Mouse (Mus musculus): ENCODE measurements around the gene Ghrh.
"Not testable (repeated sequence)": the region's sequence is repeated elsewhere in the genome, so short reads cannot be mapped to it uniquely, and the experiment has no call there.

Ghrh gene

GRCm38 (mm10) chr2:157347361-157348159, at the start of gene Ghrh:
Gene Ghrh (minus strand): TSS chr2:157347506.
- DNase-seq (ENCODE audit: inconsistent ontology term) = peak; percentile 87

- DNase-seq (ENCODE audit: inconsistent ontology term) = no peak
These were observed 48.7 kb upstream of the Ghrh start for GRCm38 (mm10) chr2:157395960-157396359.

- no peak for DNase-seq (ENCODE audit: inconsistent ontology term)
These were observed 48.1 kb upstream of the Ghrh start for GRCm38 (mm10) chr2:157395371-157395770.

- no peak for DNase-seq (ENCODE audit: inconsistent ontology term)
These were observed 47.6 kb upstream of the Ghrh start for GRCm38 (mm10) chr2:157394868-157395267.

GRCm38 (mm10) chr2:157393549-157393948, 46.2 kb upstream of the Ghrh start:
- DNase-seq (ENCODE audit: inconsistent ontology term) = no peak

- DNase-seq (ENCODE audit: inconsistent ontology term) = peak; percentile 17
These were observed 45.0 kb upstream of the Ghrh start for GRCm38 (mm10) chr2:157392331-157392730.

GRCm38 (mm10) chr2:157389591-157389921, 42.2 kb upstream of the Ghrh start:
- DNase-seq (ENCODE audit: inconsistent ontology term) = no peak

- not testable (repeated sequence) for DNase-seq (ENCODE audit: inconsistent ontology term)
These were observed 41.7 kb upstream of the Ghrh start for GRCm38 (mm10) chr2:157388901-157389590.

- DNase-seq (ENCODE audit: inconsistent ontology term) = no peak
These were observed 37.5 kb upstream of the Ghrh start for GRCm38 (mm10) chr2:157384836-157385235.

GRCm38 (mm10) chr2:157376995-157377394, 29.7 kb upstream of the Ghrh start:
- no peak for DNase-seq (ENCODE audit: inconsistent ontology term)

- peak; percentile 93 for DNase-seq (ENCODE audit: inconsistent ontology term)
These were observed 28.8 kb upstream of the Ghrh start for GRCm38 (mm10) chr2:157375794-157376757.

- DNase-seq (ENCODE audit: inconsistent ontology term) = peak; percentile 31
These were observed 27.7 kb upstream of the Ghrh start for GRCm38 (mm10) chr2:157375051-157375450.

- peak; percentile 58 for DNase-seq (ENCODE audit: inconsistent ontology term)
These were observed 26.4 kb upstream of the Ghrh start for GRCm38 (mm10) chr2:157373681-157374080.

- DNase-seq (ENCODE audit: inconsistent ontology term) = no peak
These were observed 24.4 kb upstream of the Ghrh start for GRCm38 (mm10) chr2:157371696-157372095.

GRCm38 (mm10) chr2:157367991-157368390, 20.7 kb upstream of the Ghrh start:
- DNase-seq (ENCODE audit: inconsistent ontology term) = no peak

GRCm38 (mm10) chr2:157367184-157367893, 20.0 kb upstream of the Ghrh start, which contains the start of gene Manbal:
Gene Manbal (plus strand): TSS chr2:157367594.
- peak; percentile 94 for DNase-seq (ENCODE audit: inconsistent ontology term)

GRCm38 (mm10) chr2:157366762-157367161, 19.5 kb upstream of the Ghrh start:
- no peak for DNase-seq (ENCODE audit: inconsistent ontology term)

GRCm38 (mm10) chr2:157363031-157363430, 15.7 kb upstream of the Ghrh start:
- DNase-seq (ENCODE audit: inconsistent ontology term) = no peak

GRCm38 (mm10) chr2:157360028-157360427, 12.7 kb upstream of the Ghrh start:
- DNase-seq (ENCODE audit: inconsistent ontology term) = no peak

GRCm38 (mm10) chr2:157354106-157354505, 6.8 kb upstream of the Ghrh start:
- peak; percentile 87 for DNase-seq (ENCODE audit: inconsistent ontology term)

- no peak for DNase-seq (ENCODE audit: inconsistent ontology term)
These were observed 5.9 kb upstream of the Ghrh start for GRCm38 (mm10) chr2:157353183-157353582.
